Mouse (Mus musculus): ENCODE results near the gene Odf3.

DNA sequence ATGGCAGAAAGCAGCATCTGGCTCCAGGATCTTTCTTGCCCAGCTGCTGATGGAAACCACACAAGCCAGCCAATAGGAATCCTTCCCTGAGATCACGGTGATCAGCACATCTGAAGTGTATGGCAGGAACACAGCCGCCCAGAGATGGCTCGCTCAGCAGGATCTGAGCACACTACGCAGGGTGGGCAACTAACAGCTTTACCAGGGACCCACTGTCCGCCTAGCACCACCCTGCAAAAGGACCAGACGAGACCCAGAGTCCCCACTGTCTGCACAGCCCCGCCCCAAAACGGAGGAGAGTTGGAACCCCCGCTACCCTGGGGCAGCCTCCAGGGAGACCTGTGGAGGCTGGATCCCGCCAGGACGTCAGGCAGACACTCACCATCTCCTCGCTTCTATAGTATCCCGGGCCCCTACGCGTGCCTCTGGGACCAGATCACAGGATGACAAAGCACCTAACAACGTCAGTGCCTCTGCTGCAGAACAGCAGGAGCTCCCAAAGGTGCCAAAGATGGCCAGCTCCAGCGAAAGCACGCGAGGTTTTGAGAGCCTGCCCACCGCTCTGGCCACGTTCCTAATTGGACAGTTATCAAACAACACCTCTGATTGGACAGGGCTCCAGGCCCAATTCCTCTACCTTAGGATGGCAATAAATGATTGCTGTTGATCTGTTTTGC lies 25.8 kb upstream of the Odf3 start, which contains the start of gene Zfp941:
- TF ChIP-seq GATA1 (IDR thresholded peaks at IDR 0.05; ENCODE audit: low read length) = no peak
- no peak for TF ChIP-seq TAL1 (IDR thresholded peaks at IDR 0.05; ENCODE audit: low read length)
